Mouse (Mus musculus): Measurements from ENCODE around the gene Slc37a4. TPM values are rescaled to one million over a fixed set of nuclear protein-coding genes. Genes with fewer than 3 reads are reported as not detected.

The Slc37a4 gene
- total and polyA plus RNA-seq, 3 experiments = 11.7 to 38.7 (median 25.5) TPM

GRCm38 (mm10) chr9:44361190-44361917, 35.3 kb upstream of the Slc37a4 start, which contains the start of gene Vps11:
Vps11 (minus strand) TSS chr9:44361670.
- TF ChIP-seq UBTF (IDR thresholded peaks at IDR 0.05; ENCODE audit: low read depth, low read length) (no peak), JUND (conservative IDR thresholded peaks at IDR 0.05; ENCODE audit: low read depth, low read length) (no peak), SIN3A (IDR thresholded peaks at IDR 0.05; ENCODE audit: low read length) (peak; percentile 99), KAT2A (IDR thresholded peaks at IDR 0.05; ENCODE audit: insufficient replicate concordance, low read length) (peak; percentile 80; the same call in 1 of the 2 replicates), ZNF384 (IDR thresholded peaks at IDR 0.05; ENCODE audit: low read depth, low read length) (no peak), SMC3 (IDR thresholded peaks at IDR 0.05; ENCODE audit: low read depth, low read length) (no peak), TCF12 (IDR thresholded peaks at IDR 0.05; ENCODE audit: low read depth, low read length) (peak; percentile 91), USF1 (IDR thresholded peaks at IDR 0.05; ENCODE audit: low read depth, low read length) (peak; percentile 99), ZMIZ1 (IDR thresholded peaks at IDR 0.05; ENCODE audit: low read depth, low read length) (no peak), CHD1 (IDR thresholded peaks at IDR 0.05; ENCODE audit: low read depth, low read length) (no peak), POLR2A (IDR thresholded peaks at IDR 0.05; ENCODE audit: low read depth, low read length) (peak; percentile 83), CTCF (conservative IDR thresholded peaks at IDR 0.05 in 1 of 2, IDR thresholded peaks at IDR 0.05 in 1 of 2; ENCODE audit: low read depth in 2 of 2, low read length in 2 of 2) (peak in 1 of 2 experiments; percentile 38; a peak in 1 of 4 replicates), E2F4 (IDR thresholded peaks at IDR 0.05; ENCODE audit: insufficient replicate concordance, low read depth, low read length) (peak; percentile 43; the same call in 1 of the 2 replicates), CHD2 (IDR thresholded peaks at IDR 0.05; ENCODE audit: low read length) (no peak), HCFC1 (IDR thresholded peaks at IDR 0.05; ENCODE audit: low read depth, low read length) (peak; percentile 89), MAX (IDR thresholded peaks at IDR 0.05; ENCODE audit: low read length) (peak; percentile 98), MAFK (IDR thresholded peaks at IDR 0.05; ENCODE audit: insufficient replicate concordance, low read length) (no peak), NELFE (IDR thresholded peaks at IDR 0.05; ENCODE audit: low read depth, low read length) (peak; percentile 85), USF2 (conservative IDR thresholded peaks at IDR 0.05; ENCODE audit: low read depth, low read length) (peak; percentile 99), ZKSCAN1 (IDR thresholded peaks at IDR 0.05; ENCODE audit: borderline replicate concordance, low read depth, low read length) (no peak), TBP (conservative IDR thresholded peaks at IDR 0.05; ENCODE audit: low read depth, low read length) (peak; percentile 68; the same call in 1 of the 2 replicates), ZC3H11A (IDR thresholded peaks at IDR 0.05; ENCODE audit: low read depth, low read length) (no peak), RAD21 (IDR thresholded peaks at IDR 0.05; ENCODE audit: low read depth, low read length) (no peak), JUN (IDR thresholded peaks at IDR 0.05; ENCODE audit: insufficient read depth, low read depth, low read length) (no peak), NRF1 (IDR thresholded peaks at IDR 0.05; ENCODE audit: low read depth, low read length) (peak; percentile 95), POLR2AphosphoS2 (IDR thresholded peaks at IDR 0.05; ENCODE audit: low read depth, low read length) (peak; percentile 65; the same call in 1 of the 2 replicates), ETS1 (conservative IDR thresholded peaks at IDR 0.05; ENCODE audit: low read depth, low read length) (0 out of 2 replicates have a peak, but pooled peaks have one; percentile 39), RCOR1 (conservative IDR thresholded peaks at IDR 0.05; ENCODE audit: low read depth, low read length) (0 out of 2 replicates have a peak, but pooled peaks have one; percentile 50), MEF2A (IDR thresholded peaks at IDR 0.05; ENCODE audit: borderline replicate concordance, low read depth, low read length) (peak; percentile 68), MXI1 (IDR thresholded peaks at IDR 0.05; ENCODE audit: low read depth, low read length) (peak; percentile 94), PAX5 (IDR thresholded peaks at IDR 0.05; ENCODE audit: low read length) (no peak), MAZ (IDR thresholded peaks at IDR 0.05; ENCODE audit: low read depth, low read length) (peak; percentile 89), GABPA (IDR thresholded peaks at IDR 0.05; ENCODE audit: insufficient replicate concordance, low read depth, low read length) (no peak; the same call in 1 of the 2 replicates), ELF1 (IDR thresholded peaks at IDR 0.05; ENCODE audit: low read depth, low read length) (peak; percentile 89), MYC (IDR thresholded peaks at IDR 0.05; ENCODE audit: low read depth, low read length) (peak; percentile 79), EP300 (IDR thresholded peaks at IDR 0.05; ENCODE audit: low read length) (no peak), BHLHE40 (IDR thresholded peaks at IDR 0.05; ENCODE audit: low read depth, low read length) (peak; percentile 98), IRF4 (IDR thresholded peaks at IDR 0.05; ENCODE audit: low read depth, low read length) (peak; percentile 74)
- dilution Hi-C loops (cut with MboI; ENCODE audit: extremely low pct_ligation_motif_present, extremely low pct_unique_long_range_greater_than_20kb, low sequenced_read_pairs) = no loop called here
- peak within 1 kb of the TSS; percentile 71 for H3K9ac ChIP-seq (ENCODE audit: insufficient read depth, low read depth)
- H3K27me3 ChIP-seq (replicated peaks) = no peaks in the 10 kb centered on the region
- peak within 1 kb of the TSS; percentile 24; the same call in 1 of the 2 replicates for H3K27ac ChIP-seq (ENCODE audit: insufficient read depth, low read depth)
- in situ Hi-C loops (cut with MboI; ENCODE audit: low pct_ligation_motif_present, low pct_unique_long_range_greater_than_20kb, low sequenced_read_pairs) = no loop called here
- peaks cover 24 to 32% of the 10 kb centered on the region in 2 experiments for H3K36me3 ChIP-seq (replicated peaks in 1 of 2; ENCODE audit: control insufficient read depth in 1 of 2, insufficient read depth in 1 of 2, low read length in 1 of 2)
- peak; percentile 98 for DNase-seq (ENCODE audit: extremely low read depth)
- peak within 1 kb of the TSS; percentile 52 for H3K4me2 ChIP-seq (ENCODE audit: insufficient read depth, low read depth, poor library complexity, severe bottlenecking)
- peak within 1 kb of the TSS; percentile 73 to 98 (median 89) for H3K4me3 ChIP-seq (replicated peaks in 1 of 3; ENCODE audit: low read depth in 2 of 3, low read length in 2 of 3, poor library complexity in 1 of 3)
- H3K79me2 ChIP-seq (replicated peaks; ENCODE audit: control insufficient read depth, extremely low read depth, insufficient read depth, poor library complexity, severe bottlenecking) = peaks cover 9% of the 10 kb centered on the region
- H3K9me3 ChIP-seq (replicated peaks; ENCODE audit: low read length) = peaks cover 2% of the 10 kb centered on the region
- H3K4me1 ChIP-seq (ENCODE audit: control insufficient read depth in 1 of 2, insufficient read depth in 2 of 2) = peaks cover 0 to 13% of the 10 kb centered on the region in 2 experiments; a peak in 2 of 4 replicates
